Mouse (Mus musculus): ENCODE measurements around the gene Mtif2.

Gene Mtif2

DNA sequence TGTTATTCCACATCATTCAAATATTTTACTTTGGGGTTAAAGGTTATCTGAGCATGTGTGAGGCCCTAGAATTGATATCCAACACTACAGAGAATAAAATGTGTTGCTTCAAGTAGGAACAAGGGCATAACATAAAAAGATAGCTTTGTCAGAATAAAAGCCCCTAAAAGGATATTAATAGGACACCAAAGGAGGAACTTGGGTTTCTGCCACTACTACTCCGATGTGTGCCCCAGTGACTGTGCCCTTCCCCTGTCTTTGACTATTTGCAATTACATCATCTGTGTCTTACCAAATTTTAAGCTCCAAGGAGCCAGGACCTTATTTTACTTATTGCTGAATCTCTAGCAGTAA, 23.2 kb downstream of the Mtif2 start:
- peak in 1 of 2 experiments; percentile 15 for DNase-seq (ENCODE audit: low spot score in 2 of 2)

DNA sequence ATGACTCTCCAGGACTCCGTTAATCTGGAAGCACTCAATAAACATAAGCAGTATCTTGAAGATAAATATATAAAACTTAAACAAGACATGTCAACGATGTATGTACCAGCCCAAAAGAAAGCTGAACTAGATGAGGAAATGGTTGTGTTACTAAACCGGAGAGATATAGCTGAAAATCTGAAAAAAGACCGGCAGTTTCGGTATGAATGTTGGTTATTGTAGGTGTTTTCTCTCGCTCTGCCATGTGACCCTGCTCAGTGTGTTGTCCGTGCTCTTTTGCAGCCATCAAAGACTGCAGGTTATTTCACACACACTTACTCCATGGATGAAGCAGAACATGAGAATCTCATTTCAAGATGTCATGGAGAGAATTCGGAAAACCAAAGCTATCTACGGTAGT, 34.2 kb downstream of the Mtif2 start:
- DNase-seq (ENCODE audit: low spot score in 2 of 2) = no peak

DNA sequence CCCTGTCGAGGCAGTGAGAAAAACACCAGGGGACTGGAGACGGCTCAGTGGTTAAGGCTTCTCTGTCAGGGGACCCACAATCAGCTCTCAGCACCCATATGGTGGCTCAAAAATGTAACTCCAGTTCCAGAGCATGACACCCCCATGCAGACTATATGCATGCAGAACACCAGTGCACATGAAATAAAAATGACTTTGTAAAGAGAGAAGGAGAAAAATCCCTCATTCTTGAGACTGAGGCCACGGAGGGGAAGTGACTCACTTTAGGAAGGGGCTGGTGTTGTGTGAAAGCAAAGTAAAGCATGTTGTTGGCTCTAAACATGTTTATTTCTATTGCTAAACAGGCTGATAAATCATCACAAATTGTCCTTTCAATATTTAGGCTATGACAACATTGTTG, 34.8 kb downstream of the Mtif2 start:
- no peak for DNase-seq (ENCODE audit: low spot score in 2 of 2)

DNA sequence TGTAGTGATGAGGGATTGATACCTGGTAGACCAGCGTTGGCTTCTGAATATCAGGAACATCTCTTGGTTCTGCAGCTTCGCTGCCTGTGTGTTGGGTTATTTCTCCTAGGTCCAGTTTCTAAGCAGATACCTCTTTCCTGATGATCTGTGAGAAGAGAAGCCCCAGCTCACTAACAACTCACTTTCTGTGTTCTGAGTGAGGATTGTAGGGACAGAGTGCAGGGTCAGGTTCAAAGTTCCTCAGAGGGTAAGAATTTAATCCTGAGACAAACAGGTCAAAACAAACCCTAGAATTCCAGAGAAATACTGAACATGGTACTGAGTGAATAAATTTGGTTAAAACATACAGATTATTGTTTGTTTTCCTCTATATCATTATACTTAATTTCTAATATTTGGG, 37.2 kb downstream of the Mtif2 start:
- DNase-seq (ENCODE audit: low spot score in 2 of 2) = no peak

DNA sequence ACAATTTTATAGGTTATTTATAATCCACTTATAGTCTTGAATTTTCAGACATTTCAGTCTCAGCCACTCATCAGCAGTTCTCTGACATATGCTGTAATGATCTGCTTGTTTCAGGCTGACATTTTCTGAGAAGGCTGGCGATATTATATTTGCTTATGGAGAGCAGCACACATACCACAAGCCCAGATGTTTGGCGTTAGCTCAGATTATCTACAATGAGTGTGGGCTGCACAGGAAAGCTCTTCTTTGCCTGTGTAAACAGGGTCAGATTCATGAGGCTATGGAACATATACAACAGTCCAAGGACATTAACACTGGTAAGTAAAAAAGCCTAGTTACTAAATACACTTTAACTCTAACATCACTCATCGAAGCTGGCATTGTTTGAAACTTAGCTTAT, 45.3 kb downstream of the Mtif2 start:
- DNase-seq (ENCODE audit: low spot score in 2 of 2) = no peak

DNA sequence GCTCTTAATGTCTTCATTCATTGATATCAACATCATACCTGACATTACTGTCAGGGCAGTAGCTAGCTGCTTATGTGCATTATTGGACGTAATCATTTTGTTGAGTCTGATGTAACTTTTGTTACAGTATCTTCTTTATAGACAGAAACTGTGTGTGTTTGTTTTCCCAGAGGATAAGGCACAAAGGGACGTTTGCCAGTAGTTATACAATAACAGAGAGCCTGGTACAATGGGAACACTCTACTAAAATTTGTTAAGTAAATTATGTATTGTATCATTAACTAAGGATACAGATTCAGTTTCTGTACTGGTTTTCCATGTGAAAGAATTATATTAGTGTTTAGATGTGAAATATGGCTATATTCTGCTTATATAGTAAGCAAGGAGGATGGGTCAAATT, 46.4 kb downstream of the Mtif2 start:
- DNase-seq (ENCODE audit: low spot score in 2 of 2) = no peak

DNA sequence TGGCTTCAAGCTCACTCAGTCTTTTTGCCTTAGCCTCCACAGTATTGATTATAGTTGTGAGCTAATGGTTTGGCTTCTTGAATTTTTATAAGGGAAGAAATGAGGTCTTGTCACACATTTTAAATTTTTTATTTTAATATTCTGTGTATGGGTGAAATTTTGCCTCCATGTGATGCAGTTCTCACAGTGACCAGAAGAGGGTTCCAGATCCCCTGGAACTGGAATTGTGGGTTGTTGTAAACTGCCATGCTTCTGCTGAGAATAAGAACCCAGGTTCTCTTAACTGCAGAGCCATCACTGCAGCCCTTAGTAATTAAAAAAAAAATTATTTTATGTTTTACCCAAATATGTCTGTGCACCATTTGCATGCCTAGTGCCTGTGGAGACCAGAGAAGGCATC, 53.4 kb downstream of the Mtif2 start:
- DNase-seq (ENCODE audit: low spot score in 2 of 2) = no peak

Measured in spleen, postnatal 4 days (tissue).